Mouse (Mus musculus): ENCODE data around the gene Olfr314. TPM values are rescaled to one million over a fixed set of nuclear protein-coding genes. Genes with fewer than 3 reads are reported as not detected.

Gene Olfr314
- total and polyA plus RNA-seq, 3 experiments, result not detected

DNA sequence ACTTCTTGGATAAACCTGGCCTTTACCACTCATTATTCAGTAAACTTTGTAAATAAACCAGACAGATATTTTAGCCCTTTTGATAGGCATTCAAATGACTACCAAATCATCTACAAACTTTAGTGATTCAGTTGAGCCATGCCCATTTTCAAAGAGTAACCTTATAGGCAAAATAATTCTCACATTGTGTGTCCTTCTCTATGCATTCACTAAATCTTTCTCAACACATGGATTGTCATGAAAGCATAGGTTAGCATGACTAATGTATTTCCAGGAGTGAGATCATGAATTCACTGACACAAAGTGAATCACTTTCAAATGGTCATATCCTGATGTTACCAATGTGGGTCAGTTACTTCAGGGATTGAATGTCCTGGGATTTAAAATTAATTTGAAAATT lies 9.9 kb upstream of the Olfr314 start, which contains the start of gene Olfr315:
Gene Olfr315, plus strand, starts transcription at position 301 of the 400 bp plus-strand sequence.
- DNase-seq (ENCODE audit: low read depth, low spot score), result no peak
- H3K79me2 ChIP-seq (ENCODE audit: control insufficient read depth, insufficient read depth, low read length, poor library complexity), result no peaks in the 10 kb centered on the region
- TF ChIP-seq CHD2 (IDR thresholded peaks at IDR 0.05; ENCODE audit: low read length), result no peak
- no peak for TF ChIP-seq MEF2A (IDR thresholded peaks at IDR 0.05; ENCODE audit: extremely low read depth, insufficient replicate concordance, low read depth, low read length, poor library complexity, severe bottlenecking)
- TF ChIP-seq POLR2AphosphoS2 (IDR thresholded peaks at IDR 0.05; ENCODE audit: low read length), result no peak
- TF ChIP-seq TAL1 (IDR thresholded peaks at IDR 0.05; ENCODE audit: low read length), result no peak
- TF ChIP-seq JUND (IDR thresholded peaks at IDR 0.05; ENCODE audit: low read depth, low read length), result no peak
- TF ChIP-seq NELFE (IDR thresholded peaks at IDR 0.05; ENCODE audit: low read depth, low read length), result no peak
- no peak for TF ChIP-seq MAX (IDR thresholded peaks at IDR 0.05; ENCODE audit: low read length)
- H3K4me1 ChIP-seq (ENCODE audit: control insufficient read depth in 1 of 2, insufficient read depth in 2 of 2, low read length in 2 of 2), result no peaks in the 10 kb centered on the region; a peak in 1 of 4 replicates
- H3K27ac ChIP-seq (ENCODE audit: control insufficient read depth, low read depth, low read length), result no peak within 1 kb of the TSS
- H3K27me3 ChIP-seq (ENCODE audit: control insufficient read depth in 1 of 2, insufficient read depth in 2 of 2, low read length in 2 of 2), result peaks cover 16 to 50% of the 10 kb centered on the region in 2 experiments
- no peak within 1 kb of the TSS for H3K9ac ChIP-seq (ENCODE audit: control insufficient read depth, low read depth, low read length, poor library complexity, severe bottlenecking)
- no peak within 1 kb of the TSS for H3K4me3 ChIP-seq (ENCODE audit: control insufficient read depth in 1 of 2, insufficient read depth in 1 of 2, low read depth in 2 of 2, low read length in 2 of 2)
- H3K36me3 ChIP-seq (ENCODE audit: control insufficient read depth in 1 of 2, insufficient read depth in 2 of 2, low read length in 2 of 2), result no peaks in the 10 kb centered on the region
- H3K9me3 ChIP-seq (replicated peaks; ENCODE audit: insufficient read depth, low read length), result no peaks in the 10 kb centered on the region

DNA sequence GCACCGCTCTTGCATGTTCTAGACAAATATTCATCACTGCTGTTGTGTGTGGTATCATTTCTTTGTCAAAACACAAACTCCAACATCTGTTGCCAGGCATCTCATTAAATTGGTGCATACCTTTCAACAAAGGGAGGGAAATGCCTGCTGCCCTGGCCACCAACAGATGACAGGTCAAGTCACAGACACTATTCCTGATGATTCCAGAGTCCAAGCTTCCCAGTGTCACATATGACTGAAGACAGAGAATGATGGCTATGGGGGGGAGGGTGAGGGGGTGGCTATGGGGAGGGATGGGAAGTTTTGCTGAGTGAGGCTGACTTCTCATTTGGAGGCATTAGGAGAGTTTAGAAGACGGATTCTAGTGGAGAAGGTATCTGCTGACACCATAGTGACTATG lies 1.4 kb downstream of the Olfr314 start:
- Histone ChIP-seq H3K4me1 (ENCODE audit: control insufficient read depth in 1 of 2, insufficient read depth in 2 of 2, low read length in 2 of 2) (peaks cover 0 to 8% of the 10 kb centered on the region in 2 experiments; a peak in 1 of 4 replicates), H3K9me3 (replicated peaks; ENCODE audit: insufficient read depth, low read length) (no peaks in the 10 kb centered on the region), H3K9ac (ENCODE audit: control insufficient read depth, low read depth, low read length, poor library complexity, severe bottlenecking) (no peak overlapping the region), H3K36me3 (ENCODE audit: control insufficient read depth in 1 of 2, insufficient read depth in 2 of 2, low read length in 2 of 2) (peaks cover 0 to 6% of the 10 kb centered on the region in 2 experiments; a peak in 2 of 4 replicates), H3K27me3 (ENCODE audit: control insufficient read depth in 1 of 2, insufficient read depth in 2 of 2, low read length in 2 of 2) (peaks cover 7 to 8% of the 10 kb centered on the region in 2 experiments; a peak in 3 of 4 replicates), H3K4me3 (ENCODE audit: control insufficient read depth in 1 of 2, insufficient read depth in 1 of 2, low read depth in 2 of 2, low read length in 2 of 2) (no peak overlapping the region), H3K27ac (ENCODE audit: control insufficient read depth, low read depth, low read length) (no peak overlapping the region), H3K79me2 (ENCODE audit: control insufficient read depth, insufficient read depth, low read length, poor library complexity) (no peaks in the 10 kb centered on the region)
- no peak for DNase-seq (ENCODE audit: low read depth, low spot score)
- TF ChIP-seq JUND (IDR thresholded peaks at IDR 0.05; ENCODE audit: low read depth, low read length), result no peak
- TF ChIP-seq E2F4 (IDR thresholded peaks at IDR 0.05; ENCODE audit: borderline replicate concordance, low read depth, low read length), result no peak
- no peak for TF ChIP-seq TAL1 (IDR thresholded peaks at IDR 0.05; ENCODE audit: low read length)
- no peak for TF ChIP-seq EP300 (IDR thresholded peaks at IDR 0.05; ENCODE audit: low read depth in 1 of 2, low read length in 2 of 2)
- TF ChIP-seq TCF12 (IDR thresholded peaks at IDR 0.05; ENCODE audit: low read depth, low read length), result no peak
- TF ChIP-seq CTCF (IDR thresholded peaks at IDR 0.05 in 2 of 3, conservative IDR thresholded peaks at IDR 0.05 in 1 of 3; ENCODE audit: control insufficient read depth in 1 of 3, insufficient read depth in 1 of 3, low read depth in 2 of 3, low read length in 3 of 3, poor library complexity in 1 of 3, severe bottlenecking in 1 of 3), result no peak
- TF ChIP-seq BHLHE40 (IDR thresholded peaks at IDR 0.05; ENCODE audit: borderline replicate concordance, low read depth, low read length), result no peak
- TF ChIP-seq GATA1 (IDR thresholded peaks at IDR 0.05; ENCODE audit: low read depth, low read length), result no peak
- TF ChIP-seq MAZ (IDR thresholded peaks at IDR 0.05; ENCODE audit: low read depth, low read length), result no peak
- no peak for TF ChIP-seq MYC (IDR thresholded peaks at IDR 0.05; ENCODE audit: low read depth, low read length)

All from MEL (cell line).